Mouse (Mus musculus): ENCODE measurements around the gene Usp33. TPM values are rescaled to one million over a fixed set of nuclear protein-coding genes. Genes with fewer than 3 reads are reported as not detected.

Gene Usp33
- polyA plus RNA-seq, 1 experiment from 2014 or later = 57.6 TPM

DNA sequence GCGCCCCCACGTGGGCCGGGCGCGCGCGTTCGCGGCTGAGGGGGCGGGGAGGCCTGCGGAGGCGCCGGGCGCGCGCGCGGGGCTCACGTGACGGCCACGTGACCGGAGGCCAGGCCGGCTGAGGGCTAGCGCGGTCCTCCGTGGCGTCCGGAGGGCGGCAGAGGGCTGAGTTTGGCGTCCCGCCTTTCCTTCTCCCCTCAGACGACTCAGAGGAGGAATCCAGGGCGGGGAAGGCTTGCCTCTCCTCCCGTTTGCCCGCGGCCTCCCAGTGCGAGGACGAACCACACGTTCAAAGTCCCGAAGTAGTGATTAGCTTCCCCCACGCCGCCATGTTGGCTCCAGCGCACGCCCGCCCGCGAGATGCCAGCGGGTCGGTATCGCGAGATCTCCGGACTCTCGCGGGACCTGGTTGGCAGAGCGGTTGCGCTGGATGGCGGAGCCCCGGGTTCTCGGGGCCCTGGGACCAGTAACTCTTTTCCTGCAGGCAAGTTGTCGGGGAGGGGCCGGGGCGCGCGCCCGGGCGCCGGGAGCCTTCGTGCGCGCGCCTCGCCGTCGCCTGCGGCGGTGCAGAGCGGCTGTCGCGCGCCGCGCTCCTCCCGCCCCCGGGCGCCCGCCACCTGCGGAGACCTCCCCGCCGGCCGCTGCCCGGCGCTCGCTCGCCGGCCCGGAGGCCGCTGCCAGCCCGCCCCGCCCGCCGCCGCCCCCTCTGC lies 50.2 kb downstream of the Usp33 start:
- peak overlapping the region; percentile 71 for H3K4me2 ChIP-seq (ENCODE audit: low read depth, low read length)
- H3K36me3 ChIP-seq (ENCODE audit: control insufficient read depth, insufficient read depth, low read length) = peaks cover 2% of the 10 kb centered on the region
- H3K4me3 ChIP-seq (ENCODE audit: low read length) = peak overlapping the region; percentile 84
- no peaks in the 10 kb centered on the region for H3K27me3 ChIP-seq (ENCODE audit: control insufficient read depth, insufficient read depth, low read depth, low read length)
- peak overlapping the region; percentile 94 for H3K27ac ChIP-seq (ENCODE audit: low read length)
- peak overlapping the region; percentile 93 for H3K9ac ChIP-seq (ENCODE audit: low read length)
- H3K9me3 ChIP-seq (ENCODE audit: control insufficient read depth, low read length) = no peaks in the 10 kb centered on the region
- WGBS = under 1% methylated on average over 46 of the region's 102 CpGs
- ATAC-seq (ENCODE audit: low read depth) = peak; percentile 91
- H3K4me1 ChIP-seq (replicated peaks; ENCODE audit: control insufficient read depth, insufficient read depth, low read length) = peaks cover 14% of the 10 kb centered on the region

DNA sequence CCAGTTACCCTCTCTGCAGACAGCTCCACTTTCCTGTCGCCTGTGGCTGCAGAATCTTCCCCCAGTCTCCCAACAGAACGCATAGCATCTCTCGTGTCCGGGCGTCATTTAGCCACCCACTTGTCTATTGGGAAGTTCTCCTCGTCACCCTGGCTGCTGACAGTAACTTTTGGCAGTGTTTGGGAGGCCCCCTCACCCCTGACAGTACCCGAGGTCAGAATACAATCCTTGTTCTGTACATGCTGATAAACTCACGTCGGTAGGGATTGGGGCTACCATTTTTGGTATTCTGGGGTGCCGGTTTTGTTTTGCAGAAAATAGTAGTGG lies 50.7 kb downstream of the Usp33 start:
- 0% methylated on average over 10 of the region's 10 CpGs for WGBS

DNA sequence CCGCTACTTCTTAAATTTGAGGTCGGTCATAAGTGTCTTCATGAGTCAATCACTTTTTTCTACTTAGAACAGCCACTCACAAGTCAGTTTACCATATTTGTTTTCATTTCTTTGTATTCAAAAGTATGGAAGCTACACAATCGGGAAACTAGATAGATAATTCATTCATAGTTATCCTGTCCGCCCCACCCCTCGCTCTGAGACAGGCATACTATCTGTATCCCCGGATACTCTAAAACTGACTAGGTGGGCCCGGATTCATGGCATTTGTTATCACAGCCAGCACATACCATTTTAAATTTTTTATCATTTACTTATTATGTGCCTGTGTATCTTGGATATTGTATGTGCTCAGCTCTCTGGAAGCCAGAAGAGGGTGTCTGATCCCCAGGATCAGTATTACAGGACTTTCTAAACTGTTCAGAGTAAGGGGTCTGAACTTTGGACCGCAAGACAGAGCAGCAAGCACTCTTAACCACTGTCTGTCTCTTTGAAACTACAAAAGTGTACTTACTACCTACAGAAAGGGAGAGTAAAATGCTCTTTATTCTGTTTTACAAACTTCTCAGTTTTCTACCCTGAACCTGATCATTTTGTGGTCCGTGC lies 51.2 kb downstream of the Usp33 start:
- no peak for ATAC-seq (ENCODE audit: low read depth)

More for the DNA sequence above, 50.7 kb downstream of the Usp33 start:
- Histone ChIP-seq H3K27ac (ENCODE audit: low read length) (peak overlapping the region; percentile 94), H3K27me3 (ENCODE audit: control insufficient read depth, insufficient read depth, low read depth, low read length) (no peaks in the 10 kb centered on the region), H3K9me3 (ENCODE audit: control insufficient read depth, low read length) (no peaks in the 10 kb centered on the region), H3K4me1 (replicated peaks; ENCODE audit: control insufficient read depth, insufficient read depth, low read length) (peaks cover 14% of the 10 kb centered on the region), H3K9ac (ENCODE audit: low read length) (peak overlapping the region; percentile 93), H3K4me2 (ENCODE audit: low read depth, low read length) (peak overlapping the region; percentile 71), H3K4me3 (ENCODE audit: low read length) (peak overlapping the region; percentile 84), H3K36me3 (ENCODE audit: control insufficient read depth, insufficient read depth, low read length) (no peaks in the 10 kb centered on the region)
- ATAC-seq (ENCODE audit: low read depth) = no peak

DNA sequence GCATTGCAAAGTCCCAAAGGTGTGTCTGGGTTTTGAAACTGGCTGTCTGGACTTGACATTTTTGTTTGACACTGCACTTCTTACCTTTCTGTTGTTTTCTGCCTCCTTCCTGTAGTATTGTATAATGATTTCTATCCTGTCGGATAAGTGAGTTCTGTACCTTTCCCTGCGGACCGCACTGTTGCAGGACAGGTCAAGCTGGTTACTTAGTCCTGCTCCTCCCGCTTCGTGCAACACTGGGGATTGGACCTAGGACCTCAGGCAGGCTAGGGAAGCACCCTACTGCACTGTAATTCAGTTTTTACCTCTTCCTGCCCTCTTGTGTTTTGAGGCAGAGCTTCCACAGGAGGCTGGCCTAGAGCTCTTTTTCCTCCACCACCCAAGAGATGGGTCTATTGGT lies 54.2 kb downstream of the Usp33 start:
- WGBS = 61% methylated on average over 5 of the region's 5 CpGs
- Histone ChIP-seq H3K4me2 (ENCODE audit: low read depth, low read length) (no peak overlapping the region), H3K9me3 (ENCODE audit: control insufficient read depth, low read length) (no peaks in the 10 kb centered on the region), H3K27ac (ENCODE audit: low read length) (no peak overlapping the region), H3K9ac (ENCODE audit: low read length) (no peak overlapping the region), H3K4me3 (ENCODE audit: low read length) (no peak overlapping the region), H3K36me3 (ENCODE audit: control insufficient read depth, insufficient read depth, low read length) (no peaks in the 10 kb centered on the region), H3K4me1 (replicated peaks; ENCODE audit: control insufficient read depth, insufficient read depth, low read length) (peaks cover 9% of the 10 kb centered on the region), H3K27me3 (ENCODE audit: control insufficient read depth, insufficient read depth, low read depth, low read length) (no peaks in the 10 kb centered on the region)
- no peak for ATAC-seq (ENCODE audit: low read depth)

More for the DNA sequence above, 51.2 kb downstream of the Usp33 start:
- Histone ChIP-seq H3K36me3 (ENCODE audit: control insufficient read depth, insufficient read depth, low read length) (no peaks in the 10 kb centered on the region), H3K4me3 (ENCODE audit: low read length) (peak overlapping the region; percentile 84), H3K9ac (ENCODE audit: low read length) (peak overlapping the region; percentile 93), H3K27ac (ENCODE audit: low read length) (no peak overlapping the region; the same call in 1 of the 2 replicates), H3K27me3 (ENCODE audit: control insufficient read depth, insufficient read depth, low read depth, low read length) (no peaks in the 10 kb centered on the region), H3K9me3 (ENCODE audit: control insufficient read depth, low read length) (no peaks in the 10 kb centered on the region), H3K4me1 (replicated peaks; ENCODE audit: control insufficient read depth, insufficient read depth, low read length) (peaks cover 14% of the 10 kb centered on the region), H3K4me2 (ENCODE audit: low read depth, low read length) (peak overlapping the region; percentile 71)
- 33% methylated on average over 9 of the region's 9 CpGs for WGBS

DNA sequence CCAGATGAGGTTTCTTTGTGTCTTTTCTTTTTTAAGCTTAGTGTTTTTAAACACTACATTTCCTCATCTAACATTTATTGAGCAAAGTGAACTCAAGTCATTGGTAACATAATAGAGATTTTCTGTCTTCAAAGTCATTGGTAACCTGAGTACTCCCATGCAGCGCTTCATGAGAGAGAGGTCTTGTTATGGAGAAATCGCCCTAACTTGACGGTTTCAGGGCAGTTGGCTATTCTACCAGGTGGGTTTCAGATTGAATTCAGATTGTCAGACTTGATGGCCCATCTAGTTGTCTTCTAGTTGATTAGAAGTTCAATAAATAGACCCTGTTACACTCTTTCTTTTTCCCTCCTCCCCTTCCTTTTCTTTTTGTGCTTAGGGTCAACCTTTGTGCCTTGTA lies 54.6 kb downstream of the Usp33 start:
- Histone ChIP-seq H3K9ac (ENCODE audit: low read length) (no peak overlapping the region), H3K4me3 (ENCODE audit: low read length) (no peak overlapping the region), H3K4me2 (ENCODE audit: low read depth, low read length) (no peak overlapping the region), H3K36me3 (ENCODE audit: control insufficient read depth, insufficient read depth, low read length) (no peaks in the 10 kb centered on the region), H3K4me1 (replicated peaks; ENCODE audit: control insufficient read depth, insufficient read depth, low read length) (peaks cover 10% of the 10 kb centered on the region), H3K27me3 (ENCODE audit: control insufficient read depth, insufficient read depth, low read depth, low read length) (no peaks in the 10 kb centered on the region), H3K9me3 (ENCODE audit: control insufficient read depth, low read length) (no peaks in the 10 kb centered on the region), H3K27ac (ENCODE audit: low read length) (no peak overlapping the region)
- 78% methylated on average over 3 of the region's 3 CpGs for WGBS
- no peak for ATAC-seq (ENCODE audit: low read depth)

DNA sequence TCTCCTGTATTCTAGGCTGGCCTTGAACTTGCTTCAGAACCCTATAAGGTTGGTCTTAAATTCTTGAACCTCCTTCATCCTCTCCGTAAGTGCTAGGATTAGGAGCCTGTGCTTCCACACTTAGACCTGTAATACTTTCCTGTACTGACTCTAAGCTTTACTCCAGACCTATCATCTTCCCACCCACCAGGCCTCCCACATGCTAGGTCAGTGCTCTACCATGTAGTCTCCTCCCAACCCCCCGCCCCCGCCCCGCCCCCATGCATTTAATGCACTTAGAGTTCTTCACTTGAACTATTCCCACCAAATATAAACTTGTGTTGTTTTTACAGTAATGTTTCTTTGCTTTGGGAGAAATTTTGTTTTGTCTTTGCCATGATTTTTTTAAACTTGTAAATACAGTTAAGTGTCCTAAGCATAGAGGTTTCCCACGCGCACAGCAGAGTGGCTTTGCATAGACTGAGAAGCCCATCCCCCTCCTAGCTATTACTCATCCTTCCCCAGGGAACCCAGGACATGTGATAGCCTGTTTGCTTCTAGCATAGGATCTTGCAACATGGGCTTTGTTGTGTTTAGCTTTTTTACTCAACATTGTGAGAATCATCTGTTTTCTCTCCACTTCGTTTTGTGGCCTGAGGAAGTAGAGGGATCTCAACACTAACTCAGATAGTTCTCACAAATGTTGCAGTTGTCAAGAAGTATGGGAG lies 55.8 kb downstream of the Usp33 start:
- ATAC-seq (ENCODE audit: low read depth) = peak; percentile 71
- peaks cover 10% of the 10 kb centered on the region for H3K4me1 ChIP-seq (replicated peaks; ENCODE audit: control insufficient read depth, insufficient read depth, low read length)
- no peaks in the 10 kb centered on the region for H3K9me3 ChIP-seq (ENCODE audit: control insufficient read depth, low read length)
- H3K4me3 ChIP-seq (ENCODE audit: low read length) = no peak overlapping the region
- WGBS = 77% methylated on average over 7 of the region's 7 CpGs
- no peaks in the 10 kb centered on the region for H3K27me3 ChIP-seq (ENCODE audit: control insufficient read depth, insufficient read depth, low read depth, low read length)
- no peak overlapping the region; the same call in 1 of the 2 replicates for H3K27ac ChIP-seq (ENCODE audit: low read length)
- no peak overlapping the region for H3K4me2 ChIP-seq (ENCODE audit: low read depth, low read length)
- H3K36me3 ChIP-seq (ENCODE audit: control insufficient read depth, insufficient read depth, low read length) = no peaks in the 10 kb centered on the region
- H3K9ac ChIP-seq (ENCODE audit: low read length) = no peak overlapping the region

DNA sequence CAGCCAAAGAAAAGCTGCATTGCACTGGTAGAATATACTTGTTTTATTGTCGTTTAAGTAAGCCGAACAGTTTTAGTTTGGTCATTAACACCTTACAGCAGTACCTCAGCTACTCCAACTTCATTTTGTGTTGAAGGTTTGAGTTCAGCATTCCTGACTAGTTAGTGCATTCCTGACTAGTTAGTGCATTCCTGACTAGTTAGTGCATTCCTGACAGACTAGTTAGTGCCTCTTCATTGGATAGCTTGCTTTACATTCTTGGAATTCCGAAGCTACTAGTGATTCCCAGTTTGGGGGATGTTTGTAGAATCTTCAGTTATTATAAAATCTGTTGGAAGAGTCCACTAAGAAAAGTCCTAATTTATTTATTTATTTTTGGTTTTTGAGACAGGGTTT lies 56.4 kb downstream of the Usp33 start:
- H3K4me1 ChIP-seq (replicated peaks; ENCODE audit: control insufficient read depth, insufficient read depth, low read length) = peaks cover 6% of the 10 kb centered on the region
- H3K4me3 ChIP-seq (ENCODE audit: low read length) = no peak overlapping the region
- H3K27me3 ChIP-seq (ENCODE audit: control insufficient read depth, insufficient read depth, low read depth, low read length) = no peaks in the 10 kb centered on the region
- H3K9ac ChIP-seq (ENCODE audit: low read length) = no peak overlapping the region
- H3K9me3 ChIP-seq (ENCODE audit: control insufficient read depth, low read length) = no peaks in the 10 kb centered on the region
- H3K36me3 ChIP-seq (ENCODE audit: control insufficient read depth, insufficient read depth, low read length) = no peaks in the 10 kb centered on the region
- no peak overlapping the region; the same call in 1 of the 2 replicates for H3K27ac ChIP-seq (ENCODE audit: low read length)
- H3K4me2 ChIP-seq (ENCODE audit: low read depth, low read length) = no peak overlapping the region
- WGBS = 79% methylated on average over 3 of the region's 3 CpGs
- ATAC-seq (ENCODE audit: low read depth) = no peak

DNA sequence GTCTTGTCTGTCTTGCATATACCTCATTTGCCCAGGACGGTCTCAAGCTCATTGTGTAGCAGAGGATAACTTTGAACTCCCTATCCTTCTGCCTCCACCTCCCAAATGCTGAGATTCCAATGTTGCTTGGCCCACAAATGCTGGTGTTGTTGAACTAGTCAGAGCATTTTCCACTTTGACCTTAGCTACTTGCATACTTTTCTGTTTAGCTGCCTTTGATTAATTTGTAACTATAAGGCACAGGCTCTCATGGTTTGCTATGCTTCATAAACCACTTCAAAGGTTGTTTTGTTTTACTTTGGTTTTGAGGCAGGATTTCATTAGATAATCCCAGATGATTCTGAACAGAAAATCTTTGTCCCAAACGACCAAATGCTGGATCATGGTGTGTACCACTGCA lies 57.5 kb downstream of the Usp33 start:
- WGBS = 66% methylated on average over 2 of the region's 2 CpGs
- no peak overlapping the region for H3K4me2 ChIP-seq (ENCODE audit: low read depth, low read length)

DNA sequence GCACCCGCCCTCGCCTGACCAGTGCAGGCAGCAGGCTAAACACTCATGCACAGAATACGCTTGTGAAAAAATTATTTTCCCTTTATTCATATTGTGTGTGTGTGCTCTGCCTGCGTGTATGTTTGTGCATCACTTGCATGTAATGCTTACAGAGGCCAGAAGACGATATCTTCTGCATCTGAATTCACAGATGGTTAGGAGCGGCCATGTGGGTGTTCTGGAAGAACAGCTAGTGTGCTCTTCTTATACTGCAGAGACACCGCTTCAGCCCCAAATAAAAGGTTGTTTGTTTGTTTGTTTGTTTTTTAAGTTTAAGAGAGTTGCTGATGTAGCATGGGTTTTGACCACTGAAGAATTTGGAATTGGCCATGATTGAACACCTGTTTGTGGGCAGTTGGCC lies 59.1 kb downstream of the Usp33 start:
- Histone ChIP-seq H3K36me3 (ENCODE audit: control insufficient read depth, insufficient read depth, low read length) (no peaks in the 10 kb centered on the region), H3K4me2 (ENCODE audit: low read depth, low read length) (no peak overlapping the region), H3K4me3 (ENCODE audit: low read length) (no peak overlapping the region), H3K27me3 (ENCODE audit: control insufficient read depth, insufficient read depth, low read depth, low read length) (no peaks in the 10 kb centered on the region), H3K9ac (ENCODE audit: low read length) (no peak overlapping the region), H3K4me1 (replicated peaks; ENCODE audit: control insufficient read depth, insufficient read depth, low read length) (peaks cover 4% of the 10 kb centered on the region), H3K9me3 (ENCODE audit: control insufficient read depth, low read length) (no peaks in the 10 kb centered on the region), H3K27ac (ENCODE audit: low read length) (no peak overlapping the region)
- no peak for ATAC-seq (ENCODE audit: low read depth)
- 86% methylated on average over 7 of the region's 7 CpGs for WGBS

More for the DNA sequence above, 57.5 kb downstream of the Usp33 start:
- no peak for ATAC-seq (ENCODE audit: low read depth)
- peaks cover 4% of the 10 kb centered on the region; the same call in 1 of the 2 replicates for H3K4me1 ChIP-seq (replicated peaks; ENCODE audit: control insufficient read depth, insufficient read depth, low read length)
- H3K36me3 ChIP-seq (ENCODE audit: control insufficient read depth, insufficient read depth, low read length) = no peaks in the 10 kb centered on the region
- H3K27ac ChIP-seq (ENCODE audit: low read length) = no peak overlapping the region
- no peak overlapping the region for H3K4me3 ChIP-seq (ENCODE audit: low read length)
- H3K27me3 ChIP-seq (ENCODE audit: control insufficient read depth, insufficient read depth, low read depth, low read length) = no peaks in the 10 kb centered on the region
- no peak overlapping the region for H3K9ac ChIP-seq (ENCODE audit: low read length)
- no peaks in the 10 kb centered on the region for H3K9me3 ChIP-seq (ENCODE audit: control insufficient read depth, low read length)

Data from lung, embryonic 16.5 days (tissue).